Mouse (Mus musculus) E14TG2a.4 (cell line): ENCODE measurements at regions not wholly inside any gene's neighbourhood (a gene's known extent, or its start where the extent isn't known, plus 50 kb on each side); places are given as distances from the start of the nearest gene placed in this dataset.

ENCODE experiments used
- H3K27me3 ChIP-seq: 2 replicates; pipeline ENCODE4 v1.6.1; 2014; ENCODE audit warnings: low read length, control low read depth; ENCODE audit not compliant: insufficient read depth
- H3K36me3 ChIP-seq: 2 replicates; pipeline ENCODE4 v1.6.1; 2014; ENCODE audit warnings: low read length, control low read depth; ENCODE audit not compliant: insufficient read depth
- H3K4me1 ChIP-seq: replicated peaks from 2 replicates; pipeline ENCODE4 v1.6.1; 2014; ENCODE audit warnings: low read depth, low read length, control low read depth
- H3K4me3 ChIP-seq: replicated peaks from 2 replicates; pipeline ENCODE4 v1.5.1; 2014; ENCODE audit warnings: mild to moderate bottlenecking, low read length
- H3K9me3 ChIP-seq: 2 replicates; pipeline ENCODE4 v1.6.1; 2014; ENCODE audit warnings: low read length, control low read depth
- CTCF ChIP-seq: conservative IDR thresholded peaks from 2 replicates; pipeline ENCODE4 v1.5.1; 2014; ENCODE audit warnings: low read length
- NANOG ChIP-seq: IDR thresholded peaks from 2 replicates; pipeline ENCODE4 v1.6.1; 2014; ENCODE audit warnings: borderline replicate concordance, low read length, mixed read lengths
- POU5F1 ChIP-seq: IDR thresholded peaks from 2 replicates; pipeline ENCODE4 v1.6.1; 2014; ENCODE audit warnings: low read length, borderline replicate concordance

DNA sequence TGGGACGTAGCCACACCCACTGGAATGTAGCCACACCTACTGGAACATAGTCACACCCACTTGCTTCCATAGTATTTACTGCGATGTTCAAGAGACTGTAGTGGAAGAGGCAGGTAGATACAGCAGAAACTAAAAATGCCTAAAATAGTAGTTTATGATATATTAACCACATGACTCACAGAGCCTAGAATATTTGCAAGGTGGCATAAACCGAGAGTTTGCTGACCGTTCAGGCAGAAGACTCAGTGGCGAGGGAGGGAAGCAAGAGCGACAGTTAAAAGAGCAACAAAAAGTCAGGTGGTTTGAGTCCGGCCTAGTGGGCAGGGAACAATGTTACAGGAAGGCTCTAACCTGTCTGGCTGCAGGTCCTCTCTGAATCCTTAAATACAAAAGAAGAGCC is 50.6 kb upstream of the Ado start:
- H3K4me3 ChIP-seq, result no peak overlapping the region
- H3K36me3 ChIP-seq, result no peaks in the 10 kb centered on the region
- H3K27me3 ChIP-seq, result no peaks in the 10 kb centered on the region
- no peaks in the 10 kb centered on the region for H3K9me3 ChIP-seq
- peaks cover 7% of the 10 kb centered on the region for H3K4me1 ChIP-seq
- TF ChIP-seq CTCF, result no peak
- TF ChIP-seq NANOG, result no peak
- no peak for TF ChIP-seq POU5F1

DNA sequence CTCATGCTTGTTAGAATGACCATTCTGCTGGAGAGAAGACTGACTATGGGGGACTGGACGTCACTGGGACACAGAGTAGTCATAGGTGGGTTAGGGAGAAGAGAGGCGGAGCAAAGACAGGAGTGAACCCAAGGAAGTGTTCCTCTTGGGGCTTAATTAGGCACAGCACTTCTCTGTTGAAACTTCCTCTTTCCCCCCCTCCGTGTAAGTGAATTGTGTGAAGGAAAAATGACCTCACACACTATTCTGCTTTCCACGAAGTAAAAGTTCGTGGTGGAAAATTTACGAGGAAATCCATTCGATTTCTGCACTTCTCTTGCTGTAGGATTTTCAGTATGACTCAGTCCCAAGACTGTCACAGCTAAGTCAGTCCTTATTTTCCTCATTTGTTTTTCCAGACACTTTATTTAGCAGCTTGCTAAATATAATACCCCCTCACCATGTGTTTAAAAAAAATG is 49.9 kb upstream of the Ado start:
- Histone ChIP-seq H3K9me3 (no peaks in the 10 kb centered on the region), H3K27me3 (no peaks in the 10 kb centered on the region)
- no peak for TF ChIP-seq POU5F1
- TF ChIP-seq CTCF, result no peak
- no peak for TF ChIP-seq NANOG

More for the DNA sequence above, 49.9 kb upstream of the Ado start:
- H3K4me1 ChIP-seq, result peaks cover 7% of the 10 kb centered on the region
- no peaks in the 10 kb centered on the region for H3K36me3 ChIP-seq
- no peak overlapping the region for H3K4me3 ChIP-seq
